Mouse (Mus musculus) neural tube, embryonic 10.5 days (tissue): ENCODE data around the gene Nbea.

Experiments used
- DNase-seq: peaks from one replicate; pipeline ENCODE4 v3.0.0-alpha.2; 2017; ENCODE audit warnings: low spot score; ENCODE audit errors: extremely low spot score

Gene Nbea

DNA sequence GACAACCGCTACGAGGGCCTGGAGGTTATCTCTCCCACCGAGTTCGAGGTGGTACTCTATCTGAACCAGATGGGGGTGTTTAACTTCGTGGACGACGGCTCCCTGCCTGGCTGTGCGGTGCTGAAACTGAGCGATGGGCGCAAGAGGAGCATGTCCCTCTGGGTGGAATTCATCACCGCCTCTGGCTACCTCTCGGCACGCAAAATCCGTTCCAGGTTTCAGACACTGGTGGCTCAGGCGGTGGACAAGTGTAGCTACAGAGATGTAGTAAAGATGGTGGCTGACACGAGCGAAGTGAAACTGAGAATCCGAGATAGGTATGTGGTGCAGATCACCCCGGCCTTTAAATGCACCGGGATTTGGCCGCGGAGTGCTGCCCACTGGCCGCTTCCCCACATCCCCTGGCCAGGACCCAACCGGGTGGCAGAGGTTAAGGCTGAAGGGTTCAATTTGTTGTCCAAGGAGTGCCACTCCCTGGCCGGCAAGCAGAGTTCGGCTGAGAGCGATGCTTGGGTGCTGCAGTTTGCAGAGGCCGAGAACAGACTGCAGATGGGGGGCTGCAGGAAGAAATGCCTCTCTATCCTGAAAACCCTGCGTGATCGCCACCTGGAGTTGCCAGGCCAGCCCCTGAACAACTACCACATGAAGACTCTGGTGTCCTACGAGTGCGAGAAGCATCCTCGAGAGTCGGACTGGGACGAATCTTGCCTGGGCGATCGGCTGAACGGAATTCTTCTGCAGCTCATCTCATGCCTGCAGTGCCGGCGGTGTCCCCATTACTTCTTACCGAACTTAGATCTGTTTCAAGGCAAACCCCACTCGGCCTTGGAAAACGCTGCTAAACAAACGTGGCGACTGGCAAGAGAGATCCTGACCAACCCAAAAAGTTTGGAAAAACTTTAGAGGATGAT lies 400.1 kb downstream of the Nbea start:
- DNase-seq = peak; percentile 69

DNA sequence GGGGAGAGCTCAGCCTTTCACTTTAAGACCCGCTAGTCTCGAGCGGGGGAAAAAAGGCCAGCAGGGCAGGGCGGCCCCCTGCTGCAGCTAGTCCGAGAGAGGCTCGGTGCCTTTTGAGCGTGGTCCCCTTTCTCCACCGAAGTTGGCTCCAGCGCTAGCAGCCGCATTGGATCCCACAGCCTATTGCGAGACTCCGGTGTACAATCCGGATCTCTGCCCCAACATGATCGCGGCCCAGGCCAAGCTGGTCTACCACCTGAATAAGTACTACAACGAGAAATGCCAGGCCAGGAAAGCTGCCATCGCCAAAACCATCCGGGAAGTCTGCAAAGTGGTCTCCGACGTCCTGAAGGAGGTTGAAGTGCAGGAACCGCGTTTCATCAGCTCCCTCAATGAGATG lies 400.7 kb downstream of the Nbea start:
- no peak for DNase-seq

DNA sequence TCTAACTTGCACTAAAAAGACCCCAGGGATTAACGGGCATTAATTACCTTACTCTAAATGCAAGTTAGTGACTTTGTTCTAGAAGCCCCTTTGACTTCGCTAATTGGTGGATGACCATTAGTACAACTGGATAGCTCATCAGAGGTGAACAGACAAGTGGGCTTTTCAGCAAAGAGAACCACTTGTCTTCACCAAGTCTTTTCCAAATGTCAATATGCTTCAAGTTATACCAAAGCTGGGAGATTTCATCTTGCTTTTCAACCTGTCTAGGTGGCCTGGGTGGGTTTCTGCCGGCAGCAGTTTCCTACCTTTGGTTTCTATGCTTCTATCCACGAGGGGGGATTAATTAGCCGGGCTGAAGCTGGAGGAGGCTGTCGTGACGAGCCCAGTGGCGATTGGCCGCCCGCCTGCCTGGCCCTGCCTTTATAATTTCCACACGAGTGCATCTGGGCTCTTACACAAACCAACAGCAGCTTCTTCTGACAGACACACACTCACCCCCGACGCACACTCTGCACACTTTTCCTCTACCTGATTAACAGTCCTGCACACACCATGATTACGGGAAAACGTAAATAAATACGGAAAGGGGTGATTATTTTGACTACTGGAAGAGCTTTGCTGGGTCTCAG lies 401.3 kb downstream of the Nbea start, which contains the start of gene Mab21l1:
Gene Mab21l1 (plus strand): TSS at position 455 of the 632 bp plus-strand sequence.
- peak; percentile 68 for DNase-seq

DNA sequence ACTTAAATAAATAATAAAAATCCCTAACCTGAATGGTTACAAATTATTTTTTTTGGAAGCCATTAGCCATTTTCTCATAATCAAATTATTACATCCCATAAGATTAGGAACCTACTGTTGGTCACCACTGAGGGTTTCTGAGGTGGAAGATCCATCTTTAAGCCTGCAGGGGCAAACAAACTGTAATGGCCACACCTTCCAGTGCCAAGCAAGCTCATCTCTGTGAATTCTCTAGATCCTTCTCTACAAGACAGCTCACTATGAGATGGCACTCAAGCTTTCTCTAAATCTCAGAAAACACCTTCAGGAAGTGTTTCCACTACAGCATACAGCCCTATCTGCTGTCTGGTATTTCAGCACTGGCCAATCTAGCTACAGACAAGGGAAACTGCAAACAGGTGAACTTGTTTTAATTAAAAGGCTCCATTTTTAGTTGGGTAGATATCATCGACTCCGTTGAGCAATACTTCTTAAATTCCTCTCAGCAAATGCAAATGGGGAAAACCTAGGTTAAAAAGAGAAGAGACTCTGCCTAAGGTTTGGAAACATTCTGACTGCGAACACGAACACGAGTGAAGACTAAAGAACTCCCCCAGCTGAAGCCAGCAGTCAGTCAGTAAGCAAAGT lies 402.0 kb downstream of the Nbea start:
- no peak for DNase-seq

DNA sequence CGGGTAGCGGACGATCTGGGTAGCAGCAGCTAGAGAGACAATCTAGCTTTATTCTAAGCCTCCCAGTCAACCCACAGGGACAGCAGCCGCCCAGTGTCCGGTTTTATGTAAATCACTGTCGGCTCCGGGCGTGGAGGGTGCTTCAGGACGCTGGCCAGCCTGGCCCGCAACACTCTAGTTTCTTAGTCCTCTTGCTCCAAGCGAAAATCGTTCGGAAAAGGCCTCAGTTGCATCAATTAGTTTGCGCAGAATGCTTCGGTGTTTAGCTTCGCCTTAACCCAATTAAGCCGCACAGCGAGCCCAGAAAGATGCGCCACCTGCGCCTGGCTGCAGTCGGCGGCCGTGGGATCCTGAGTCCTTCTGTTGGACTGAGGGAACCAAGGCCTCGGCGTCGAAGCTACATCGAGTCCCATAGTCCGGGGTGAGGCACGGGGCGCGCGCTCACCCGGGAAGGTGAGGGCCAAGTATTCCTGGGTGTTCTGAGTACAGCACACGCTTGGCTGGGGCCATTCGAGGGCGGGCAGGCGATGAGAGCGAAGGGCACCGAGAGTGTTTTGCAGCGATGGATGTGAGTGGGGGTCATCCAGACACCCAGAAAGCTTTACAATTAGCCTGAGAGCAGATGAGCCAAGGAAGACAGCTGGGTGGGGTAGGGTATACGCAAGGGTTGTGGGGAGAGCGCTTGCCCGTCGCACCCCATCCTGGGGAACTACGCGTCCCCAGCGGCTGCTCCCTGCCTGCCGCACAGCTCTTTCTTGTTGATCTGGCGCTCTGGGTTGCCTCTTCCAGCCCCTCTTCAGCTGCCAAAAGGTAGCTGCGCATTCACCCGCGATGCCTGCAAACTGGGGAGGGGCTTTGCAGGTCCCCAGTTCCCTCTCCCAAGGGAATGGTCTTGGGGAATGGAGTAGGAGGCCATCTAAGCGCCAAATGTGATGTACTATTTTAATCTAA lies 403.1 kb downstream of the Nbea start:
- peak; percentile 75 for DNase-seq

DNA sequence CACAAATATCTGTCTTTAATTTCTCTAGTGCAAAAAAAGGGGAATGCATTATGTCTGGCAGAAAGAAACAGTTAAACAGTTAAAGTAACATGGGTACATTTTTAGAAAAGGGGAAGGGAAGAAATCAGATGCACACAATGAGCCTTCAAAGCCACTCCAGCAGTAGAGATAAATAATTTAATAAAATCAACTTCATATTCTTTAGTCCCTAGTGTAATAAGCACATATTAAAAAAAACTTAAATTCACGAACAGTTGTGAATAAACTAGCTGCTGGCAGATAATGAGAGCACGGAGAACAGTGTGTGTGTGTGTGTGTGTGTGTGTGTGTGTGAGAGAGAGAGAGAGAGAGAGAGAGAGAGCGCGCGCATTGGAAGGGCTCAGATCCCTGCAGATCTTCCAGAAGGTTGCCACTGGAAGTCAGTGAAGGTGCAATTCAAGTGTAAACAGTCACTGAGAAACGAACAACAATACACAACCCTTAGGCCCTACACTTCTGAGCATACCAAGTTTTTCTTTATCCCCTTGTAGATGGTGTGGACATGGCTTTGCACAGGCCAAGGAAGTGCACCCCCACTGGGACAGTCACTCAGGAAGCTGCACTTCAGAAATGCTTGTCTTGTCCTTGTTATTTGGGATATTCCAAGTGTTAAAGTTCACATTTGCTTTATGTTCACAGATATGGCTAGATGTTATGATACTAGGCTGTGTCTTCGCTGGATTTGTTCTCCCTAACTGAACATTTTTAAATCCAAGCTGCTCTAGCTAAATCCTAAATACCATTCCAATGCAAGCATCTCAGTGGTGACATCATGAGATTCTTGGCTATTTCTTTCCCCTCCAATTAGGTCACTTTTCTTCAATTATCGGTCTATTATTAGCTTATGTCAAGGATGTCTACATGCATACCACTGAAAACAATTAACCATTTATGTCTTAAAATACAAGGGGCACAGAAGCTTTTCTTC lies 404.5 kb downstream of the Nbea start:
- no peak for DNase-seq

DNA sequence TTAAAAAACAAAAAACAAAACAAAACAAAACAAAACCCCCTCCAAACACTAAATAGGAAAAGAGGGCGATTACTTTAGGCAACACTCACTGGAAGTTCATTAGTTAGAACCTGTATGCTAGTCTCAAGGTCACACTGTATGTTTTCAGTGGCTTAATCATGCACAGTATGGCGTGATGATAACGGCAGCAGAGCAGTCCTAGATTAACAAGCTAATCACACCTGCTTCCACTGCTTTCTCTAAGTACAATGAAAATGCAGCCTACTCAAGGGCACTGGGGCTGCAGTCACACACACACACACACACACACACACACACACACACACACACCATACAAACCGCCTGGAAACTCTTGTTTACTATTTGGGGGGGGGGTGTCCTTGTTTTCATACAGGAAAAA lies 406.0 kb downstream of the Nbea start:
- no peak for DNase-seq

DNA sequence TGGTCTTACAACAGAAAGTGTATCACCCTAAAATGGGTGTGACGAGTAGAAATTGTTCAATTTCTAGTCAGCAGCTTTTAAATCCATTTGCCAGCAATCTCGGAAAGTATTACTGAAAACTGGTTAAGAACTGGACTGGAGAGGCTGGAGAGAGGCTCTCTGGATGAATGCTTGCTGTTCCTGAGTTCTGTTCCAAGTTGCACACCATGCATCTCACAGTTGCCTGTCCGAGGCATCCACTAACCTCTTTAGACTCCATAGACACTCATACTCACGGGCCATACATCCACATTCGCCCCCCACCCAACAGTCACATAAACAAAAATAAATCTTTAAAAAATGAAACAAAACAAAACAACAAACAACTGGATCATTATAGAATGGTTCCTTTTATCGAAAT lies 407.7 kb downstream of the Nbea start:
- DNase-seq = no peak

DNA sequence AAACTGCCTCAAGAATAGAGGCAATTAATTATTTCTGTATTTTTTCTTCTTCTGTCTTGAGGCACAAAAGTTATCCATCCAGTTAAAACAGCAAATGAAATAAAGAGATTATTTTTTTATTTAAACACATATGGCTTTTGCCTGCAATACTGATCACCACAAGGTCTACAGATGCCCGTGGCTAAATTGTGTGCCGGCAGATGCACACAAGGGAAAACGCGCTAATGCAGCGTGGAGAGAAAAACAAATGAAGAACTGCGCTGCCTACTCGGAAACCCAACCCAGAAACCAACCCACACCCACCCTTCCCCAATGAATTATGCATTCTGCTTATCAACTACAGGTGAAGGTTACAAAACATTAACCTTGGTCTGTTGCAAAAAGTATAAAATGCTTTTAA lies 408.3 kb downstream of the Nbea start:
- no peak for DNase-seq

DNA sequence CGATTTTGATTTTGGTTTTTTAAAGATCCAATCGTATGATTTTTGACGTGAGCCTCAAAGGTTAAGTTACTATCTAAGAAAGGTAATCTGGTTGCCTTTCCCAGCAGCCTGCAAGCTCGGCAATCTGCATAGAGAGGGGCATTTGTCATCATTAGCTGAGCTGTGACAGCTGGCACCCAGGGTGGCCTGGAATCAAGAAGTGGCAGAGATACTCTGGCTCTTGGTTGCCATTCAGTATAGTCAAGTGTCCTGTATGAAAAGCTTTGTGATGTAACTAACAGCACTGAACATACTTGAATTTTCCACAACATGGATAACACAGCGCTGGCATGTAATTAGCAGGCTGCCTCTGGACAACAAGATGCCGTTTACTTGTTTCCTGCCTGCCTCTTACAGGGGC lies 409.3 kb downstream of the Nbea start:
- no peak for DNase-seq

DNA sequence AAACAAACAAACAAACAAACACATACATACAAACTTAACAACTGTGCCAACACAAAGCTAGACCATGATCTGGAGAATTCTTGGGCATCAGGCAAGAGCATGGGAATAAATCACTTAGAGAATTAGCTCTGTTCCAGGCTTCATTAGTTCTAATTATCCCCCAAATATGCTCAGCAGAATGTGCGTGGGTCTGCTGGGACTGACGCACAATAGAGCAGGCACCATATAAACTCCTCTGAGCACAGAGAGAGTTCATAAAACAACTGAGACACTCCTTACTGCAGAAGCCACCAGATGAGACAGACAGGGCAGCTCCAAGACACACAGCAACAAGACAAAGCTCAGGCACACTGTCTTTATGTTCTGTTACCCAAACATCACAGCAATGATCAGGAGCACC lies 414.2 kb downstream of the Nbea start:
- no peak for DNase-seq

DNA sequence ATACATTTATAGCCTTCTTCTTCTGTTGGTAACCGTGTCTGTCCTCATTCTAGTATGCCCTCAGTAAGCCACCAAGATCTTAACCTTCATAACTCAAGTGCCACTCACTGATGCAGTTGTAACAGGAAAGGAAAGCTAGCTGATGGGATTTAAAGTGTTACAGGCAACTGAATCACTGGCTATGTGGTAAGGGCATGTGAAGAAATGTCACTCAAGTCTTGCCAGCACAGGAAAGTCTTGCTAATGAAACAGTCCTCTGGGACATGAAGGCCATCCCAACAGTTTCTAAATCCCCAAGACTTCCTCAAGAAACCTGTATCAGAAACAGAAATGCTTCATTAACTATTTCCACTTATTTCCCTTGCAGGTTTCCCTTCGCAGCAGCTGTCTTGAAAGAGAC lies 414.8 kb downstream of the Nbea start:
- DNase-seq = no peak

DNA sequence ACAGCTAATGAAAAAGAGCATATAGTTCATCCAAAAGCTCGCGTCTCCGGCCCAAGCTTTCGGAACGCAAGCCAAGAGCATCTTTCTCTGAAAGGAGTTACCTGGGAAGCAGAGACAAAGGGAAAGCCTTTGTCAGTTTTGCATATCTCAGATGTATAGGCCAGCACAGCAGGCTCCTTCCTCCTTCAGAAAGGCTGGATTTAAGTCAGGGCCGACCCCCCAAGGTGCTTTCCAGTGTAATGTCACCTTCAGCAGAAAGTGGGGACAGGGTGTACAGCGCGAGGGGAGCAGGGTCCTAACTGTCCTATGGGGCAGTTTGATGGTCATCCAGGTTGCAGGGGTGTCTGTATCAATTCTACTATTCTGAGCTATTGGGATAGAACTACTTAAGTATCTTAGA lies 419.9 kb downstream of the Nbea start:
- DNase-seq = no peak

DNA sequence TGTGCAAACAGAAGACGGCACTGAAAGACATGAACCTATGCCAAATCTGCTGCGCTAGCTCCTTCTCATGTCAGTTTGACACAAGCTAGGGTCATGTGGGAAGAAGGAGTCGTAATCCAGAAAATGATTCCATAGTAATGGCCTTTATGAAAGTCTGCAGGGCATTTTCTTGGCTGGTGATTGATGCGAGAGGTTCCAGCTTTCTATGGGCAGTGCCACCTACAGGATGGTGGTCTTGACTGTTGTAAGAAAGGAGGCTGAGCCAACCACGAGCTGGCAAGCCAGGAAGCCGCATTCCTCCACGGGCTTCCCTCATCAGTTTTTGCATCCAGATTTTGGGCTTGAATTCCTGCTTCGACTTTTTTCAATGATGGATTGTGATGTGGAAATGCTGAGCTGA lies 425.2 kb downstream of the Nbea start:
- no peak for DNase-seq

DNA sequence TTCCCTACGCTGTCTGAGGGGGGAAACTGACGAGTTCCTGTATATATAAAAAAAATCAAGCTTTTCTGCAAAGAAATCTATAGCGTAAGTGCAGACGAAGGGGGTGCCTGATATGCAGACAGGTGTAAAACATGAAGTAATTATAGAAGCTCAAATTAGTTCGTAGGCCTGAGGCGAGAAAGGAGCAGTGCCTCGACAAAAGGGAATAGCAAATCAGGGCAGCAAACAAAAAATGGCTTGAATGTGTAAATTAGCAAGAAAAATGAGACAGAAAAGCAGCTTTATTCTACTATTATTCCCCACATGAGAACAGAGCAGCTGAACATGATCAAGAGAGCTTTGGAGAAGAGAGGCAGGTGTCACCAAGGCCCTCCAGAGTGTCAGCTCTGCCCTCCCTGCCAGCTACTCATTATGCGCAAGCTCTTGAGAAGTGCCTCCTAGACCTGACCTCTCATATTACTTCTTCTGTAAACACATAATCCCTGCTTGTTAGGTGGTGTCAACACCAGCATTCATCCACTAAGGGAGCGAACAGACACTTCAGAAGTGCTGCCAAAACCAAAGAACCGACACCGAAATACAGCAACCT lies 426.8 kb downstream of the Nbea start:
- no peak for DNase-seq

DNA sequence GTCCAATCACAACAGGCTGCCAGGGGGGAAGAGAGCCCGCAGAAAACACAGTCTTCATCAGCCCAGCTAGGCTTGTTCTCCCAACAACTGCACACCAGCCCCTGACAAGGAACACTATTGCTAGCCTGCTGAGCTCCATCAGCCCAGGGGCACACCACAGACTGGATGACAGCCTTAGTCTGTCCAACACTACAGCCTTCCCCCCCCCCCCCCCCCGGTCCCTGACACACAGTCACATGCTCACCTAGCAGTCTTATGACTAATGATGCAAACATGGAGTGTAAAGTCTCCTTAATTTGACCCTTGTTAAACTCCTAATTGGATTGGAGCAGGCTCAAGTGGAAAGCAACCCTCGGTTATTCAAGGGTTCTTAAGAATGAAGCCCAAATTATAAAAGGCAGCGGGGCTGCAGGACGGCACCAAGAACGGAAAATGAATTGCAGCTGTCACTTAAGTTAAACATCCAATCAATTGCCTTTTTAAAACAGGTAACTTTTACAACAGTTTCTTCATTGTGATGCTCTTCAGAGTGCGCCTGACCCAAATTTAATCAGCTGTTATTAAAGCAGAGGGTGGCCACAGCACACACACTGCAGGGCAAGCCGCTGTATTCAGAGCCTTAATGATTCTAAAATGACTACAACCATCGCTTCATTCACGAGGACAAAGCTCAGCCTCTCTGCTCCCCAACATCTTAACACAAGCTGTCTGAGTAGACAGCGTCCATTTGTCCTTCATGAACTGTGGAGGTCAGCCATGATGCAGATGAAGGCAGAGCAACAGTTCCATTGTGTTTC lies 427.5 kb downstream of the Nbea start:
- no peak for DNase-seq

DNA sequence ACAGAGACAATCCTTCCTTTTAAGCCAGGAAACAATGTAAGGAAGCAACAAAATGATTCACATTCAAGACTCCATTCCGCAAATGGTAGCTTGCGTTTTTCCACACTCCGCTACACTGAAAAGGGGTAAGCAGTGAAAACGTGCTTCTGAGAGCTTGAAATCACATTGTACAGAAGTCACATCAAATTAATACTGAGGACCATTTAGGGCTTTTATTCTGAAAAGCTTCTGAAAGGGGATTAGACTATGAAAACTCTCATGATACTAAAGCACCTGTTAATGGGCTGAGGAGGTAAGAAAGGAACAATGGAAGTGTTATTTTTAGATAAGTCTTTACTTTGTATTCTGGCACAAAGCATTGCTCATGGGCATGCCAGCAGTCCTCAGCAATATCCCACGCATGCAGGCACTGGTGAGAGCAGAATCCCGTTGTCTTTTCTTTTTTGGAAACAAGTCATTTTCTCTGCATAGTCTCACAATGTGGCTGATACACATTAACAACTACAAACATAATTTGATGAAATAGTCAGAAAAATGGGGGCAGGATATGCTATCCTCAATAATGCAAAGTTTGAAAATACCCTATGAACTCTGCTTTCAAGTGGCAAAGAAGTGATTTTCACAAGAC lies 428.4 kb downstream of the Nbea start:
- DNase-seq = no peak

DNA sequence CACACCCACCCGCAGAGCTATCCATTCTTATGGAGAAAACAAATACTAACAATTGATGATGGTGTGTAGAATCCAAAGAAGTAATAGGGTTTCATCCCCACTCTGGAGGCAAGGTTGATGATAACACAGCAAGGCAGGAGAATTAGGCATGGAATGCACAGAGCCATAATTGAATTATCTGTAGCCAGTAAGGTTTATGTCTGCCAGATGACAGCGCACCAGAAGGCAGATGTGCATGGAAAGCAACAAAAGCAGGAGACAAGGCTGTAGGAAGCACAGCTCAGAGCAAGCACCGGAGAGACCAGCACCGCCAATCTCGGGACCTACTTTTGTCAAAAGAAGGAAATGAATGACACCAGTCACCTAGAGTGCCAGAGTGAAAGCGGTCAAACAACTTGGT lies 429.6 kb downstream of the Nbea start:
- DNase-seq = no peak
